Mouse (Mus musculus): ENCODE data around the gene Bag5. TPM values are rescaled to one million over a fixed set of nuclear protein-coding genes. Genes with fewer than 3 reads are reported as not detected.

Gene Bag5
- polyA plus RNA-seq (2012; rRNA removed; ENCODE audit: low replicate concordance) = 2.9 and 3.7 TPM in 2 replicates

DNA sequence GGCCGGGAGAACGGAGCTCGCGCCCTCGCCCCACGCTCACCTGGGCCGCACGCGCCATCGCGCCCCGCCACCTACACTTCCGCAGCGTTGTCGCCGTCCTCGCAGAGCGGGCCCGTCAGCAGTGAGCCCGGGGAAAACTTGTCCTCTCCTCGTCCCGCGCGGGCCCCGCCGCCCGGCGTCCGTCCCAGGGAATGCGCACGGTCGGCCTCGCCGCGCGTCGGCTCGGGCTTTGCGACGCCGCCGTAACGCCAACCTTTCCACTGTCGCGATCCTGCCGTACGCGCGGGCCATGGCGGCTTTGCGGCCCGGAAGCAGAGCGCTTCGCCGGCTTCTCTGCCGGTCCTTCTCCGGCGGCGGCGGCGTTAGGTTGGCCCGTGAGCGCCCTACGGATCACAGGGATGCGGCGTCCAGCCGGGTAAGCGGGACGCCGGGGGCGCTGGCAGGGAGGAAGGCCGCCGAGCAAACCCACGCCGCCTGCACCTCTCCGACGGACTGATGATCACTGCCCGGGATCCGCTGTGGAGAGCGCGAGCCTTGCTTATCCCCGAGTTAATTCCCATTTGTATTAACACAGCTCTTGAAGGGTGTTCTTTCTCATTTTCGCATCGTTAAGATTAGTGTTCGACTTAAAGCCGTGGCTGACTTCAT lies at the start of gene Bag5, which contains the start of gene Apopt1:
TSS of gene Bag5 (minus strand) at position 254 of the 648 bp plus-strand sequence.
TSS of gene Apopt1 (plus strand) at position 258 of the 648 bp plus-strand sequence.

DNA sequence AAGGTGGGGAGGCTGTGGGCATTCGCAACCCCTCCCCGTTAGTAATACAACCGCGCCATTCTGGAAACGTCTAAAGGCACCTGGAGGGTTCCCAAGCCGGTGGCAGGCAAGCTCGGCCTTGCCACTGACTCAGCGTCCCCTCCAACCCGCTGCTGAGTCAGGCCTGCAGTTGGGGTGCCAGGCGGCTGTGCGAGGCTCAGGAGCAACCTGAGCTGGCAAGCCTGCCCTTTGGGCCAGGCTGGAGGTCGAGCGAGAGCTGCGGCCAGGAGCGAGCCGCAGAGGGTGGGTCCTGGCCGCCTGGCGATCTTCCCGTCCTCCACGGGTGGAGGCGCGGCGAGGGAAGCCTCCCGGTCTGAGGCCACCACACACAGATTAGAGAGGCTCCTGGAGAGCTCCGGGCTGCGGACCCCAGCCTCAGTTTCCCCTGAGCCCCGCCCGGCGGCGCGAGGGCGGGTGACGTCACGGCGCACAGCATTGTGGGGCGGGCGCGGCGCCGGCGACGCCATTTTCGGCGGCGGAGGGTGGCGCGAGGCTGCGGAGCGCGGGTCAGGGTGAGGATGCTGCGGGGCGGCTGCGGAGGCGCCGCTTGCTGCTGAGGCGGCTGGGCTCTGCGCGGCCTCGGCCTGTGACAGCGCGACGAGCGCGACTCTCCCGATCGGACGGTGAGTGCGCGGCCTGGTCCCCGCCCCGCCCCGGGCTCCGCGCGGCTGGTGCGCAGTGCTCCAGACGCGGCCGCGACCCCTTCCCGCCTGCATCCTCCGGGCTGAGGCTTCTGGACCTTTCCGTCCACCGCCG lies 45.5 kb upstream of the Bag5 start, which contains the start of gene Klc1:
TSS of gene Klc1 (plus strand) at position 469 of the 795 bp plus-strand sequence.

DNA sequence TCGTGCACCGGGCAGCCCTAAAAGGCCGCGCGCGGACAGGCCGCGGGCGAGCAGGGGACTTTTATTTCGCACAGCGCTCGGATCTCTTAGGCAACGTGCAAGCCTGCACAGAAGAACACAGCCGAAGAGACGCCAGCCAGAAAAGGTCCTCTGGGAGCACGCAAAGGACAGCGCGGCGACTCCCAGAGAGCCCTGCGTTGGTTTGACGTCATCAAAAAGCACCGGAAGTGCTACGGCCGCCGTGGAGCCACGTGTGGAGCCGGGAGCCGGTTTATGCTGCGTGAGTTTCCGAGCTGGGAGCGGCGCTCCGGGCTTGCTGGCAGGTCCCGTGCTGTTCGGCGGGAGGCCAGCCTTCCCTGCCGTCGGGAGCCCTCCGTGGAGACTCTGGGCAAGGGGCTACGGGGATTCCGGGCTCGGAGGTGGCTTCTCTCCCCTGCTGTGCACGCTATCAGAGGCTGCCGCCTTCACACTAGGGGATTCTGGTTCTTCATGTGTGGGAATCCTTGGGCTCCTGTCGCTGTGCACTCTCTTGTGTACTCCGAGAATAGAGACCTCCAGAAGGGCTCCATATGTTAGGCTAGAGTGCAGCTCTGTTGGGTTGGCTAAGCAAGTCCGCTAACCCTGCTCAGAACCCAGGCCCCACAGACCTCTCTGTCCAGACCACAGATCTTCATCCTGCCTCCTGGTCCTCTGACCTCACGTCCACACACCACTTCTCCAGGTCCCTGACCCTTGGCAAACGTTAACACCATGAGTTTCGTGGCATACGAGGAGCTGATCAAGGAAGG lies 35.0 kb downstream of the Bag5 start, which contains the start of gene Trmt61a:
TSS of gene Trmt61a (plus strand) at position 224 of the 788 bp plus-strand sequence.

DNA sequence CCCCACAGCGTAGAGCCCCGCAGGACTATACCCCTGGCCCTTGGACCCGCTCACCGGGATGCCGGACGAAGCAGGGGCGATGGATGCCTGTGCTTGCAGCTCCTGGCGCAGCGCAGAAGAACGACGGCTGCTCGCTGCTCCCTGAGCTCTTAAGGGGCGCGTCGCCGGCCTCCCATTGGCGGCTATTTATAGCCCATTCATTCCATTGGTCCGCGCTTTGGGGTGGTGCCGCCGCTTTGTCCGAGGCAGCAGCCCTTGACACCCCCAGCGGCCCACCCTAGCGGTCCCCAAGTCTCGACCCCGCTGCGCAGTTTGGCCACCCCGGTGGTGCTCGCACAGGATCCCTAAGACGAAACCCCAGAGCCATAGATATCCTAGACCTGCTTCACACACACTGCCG lies 40.9 kb downstream of the Bag5 start, which contains the start of gene Ckb:
TSS of gene Ckb (minus strand) at position 163 of the 400 bp plus-strand sequence.

Other genes starting within 250 kb of the Bag5 start
- 0.40 and 0.56 TPM in 2 replicates for gene Gm266, start 227.4 kb downstream of the Bag5 start, polyA plus RNA-seq (2012; rRNA removed; ENCODE audit: low replicate concordance)
- 70.5 and 96.8 TPM in 2 replicates for gene Eif5, start 175.2 kb downstream of the Bag5 start, polyA plus RNA-seq (2012; rRNA removed; ENCODE audit: low replicate concordance)
- gene Mark3, start 138.7 kb downstream of the Bag5 start, polyA plus RNA-seq (2012; rRNA removed; ENCODE audit: low replicate concordance) = 14.8 and 19.2 TPM in 2 replicates
- 1,829 and 2,014 TPM in 2 replicates for gene Ckb, start 40.9 kb downstream of the Bag5 start, polyA plus RNA-seq (2012; rRNA removed; ENCODE audit: low replicate concordance)
- 27.7 and 54.5 TPM in 2 replicates for gene Trmt61a, start 35.2 kb downstream of the Bag5 start, polyA plus RNA-seq (2012; rRNA removed; ENCODE audit: low replicate concordance)
- 29.6 and 101 TPM in 2 replicates for gene Apopt1, start within 50 bp of the Bag5 start, polyA plus RNA-seq (2012; rRNA removed; ENCODE audit: low replicate concordance)
- 40.4 and 41.1 TPM in 2 replicates for gene Klc1, start 45.6 kb upstream of the Bag5 start, polyA plus RNA-seq (2012; rRNA removed; ENCODE audit: low replicate concordance)
- gene Xrcc3, start 100.6 kb upstream of the Bag5 start, polyA plus RNA-seq (2012; rRNA removed; ENCODE audit: low replicate concordance) = 7.6 and 8.9 TPM in 2 replicates
- gene Zfyve21, start 100.9 kb upstream of the Bag5 start, polyA plus RNA-seq (2012; rRNA removed; ENCODE audit: low replicate concordance) = 52.8 and 116 TPM in 2 replicates
- 14.9 and 16.3 TPM in 2 replicates for gene Ppp1r13b, start 194.9 kb upstream of the Bag5 start, polyA plus RNA-seq (2012; rRNA removed; ENCODE audit: low replicate concordance)